Comparison of ENCODE assay signal across 10 mouse cellular contexts in the genomic region with DNA sequence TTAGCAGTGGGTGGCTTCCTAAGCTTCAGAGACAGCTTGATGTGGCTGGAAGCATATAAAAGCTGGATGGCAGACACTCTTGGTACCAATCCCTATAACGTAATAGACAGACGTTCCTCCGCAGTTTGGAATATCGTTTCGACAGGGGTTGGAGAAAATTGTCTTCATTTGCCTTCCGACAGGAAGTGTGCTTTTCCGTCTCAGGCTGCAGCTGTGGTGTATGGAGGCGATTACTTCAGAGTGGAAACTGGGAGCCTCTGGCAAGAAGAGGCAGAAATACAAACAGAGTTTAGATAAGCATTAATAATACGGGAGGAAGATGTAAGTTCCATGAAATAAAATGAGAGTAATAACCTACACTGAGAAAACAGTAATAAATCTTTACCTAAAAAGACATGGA. TPM values are rescaled to one million over a fixed set of nuclear protein-coding genes. Genes with fewer than 3 reads are reported as not detected.
A peak's percentile ranks its signal among the peaks of the same experiment; 100 is the strongest.
DNase-seq lines count a peak whose midpoint lies in the region; ATAC-seq and TF ChIP-seq lines count a peak whose summit lies in the region.
"Had no signal": no experiment of that assay in that cellular context is flagged by ENCODE, and none has a peak within 500 bp of the region (broad histone marks: within the 10 kb centered on the region; RNA-seq: fewer than 3 reads in every experiment).

No protein-coding gene starts in this region.

- intact Hi-C loops in left cerebral cortex, postnatal 4 days (cut with DNase I), result no loop called here

- no peak overlapping the region for H3K9ac ChIP-seq in forebrain, embryonic 14.5 days (ENCODE audit: low read length)
- H3K9ac ChIP-seq in kidney, embryonic 15.5 days, result no peak overlapping the region
- H3K9ac ChIP-seq in embryonic facial prominence, embryonic 15.5 days, result no peak overlapping the region
- H3K9ac ChIP-seq in limb, embryonic 15.5 days, result no peak overlapping the region

- TF ChIP-seq POLR2A in kidney, adult 2 months (IDR thresholded peaks at IDR 0.05; ENCODE audit: low read depth, low read length), result no peak

- ATAC-seq in forebrain, embryonic 14.5 days, result no peak
- ATAC-seq in kidney, embryonic 15.5 days (replicated peaks; ENCODE audit: low FRiP score), result no peak
- ATAC-seq in embryonic facial prominence, embryonic 15.5 days (ENCODE audit: insufficient number of reproducible peaks, low FRiP score, low TSS enrichment, low read depth), result no peak
- ATAC-seq in limb, embryonic 15.5 days (ENCODE audit: insufficient number of reproducible peaks, low FRiP score, low TSS enrichment, low read depth), result no peak
- ATAC-seq: midbrain, embryonic 16.5 days had no signal

- no peak for DNase-seq in forebrain, embryonic 10.5 days (ENCODE audit: extremely low spot score, low spot score)
- no peak for DNase-seq in forebrain, embryonic 14.5 days (ENCODE audit: low spot score)
- DNase-seq in kidney, adult 2 months, result no peak
- no peak for DNase-seq in urinary bladder, postnatal 4 days (ENCODE audit: low spot score in 2 of 2)
- no peak for DNase-seq in left cerebral cortex, postnatal 4 days
- DNase-seq: cerebellum, adult 8-10 months had no signal

- no peak for TF ChIP-seq CTCF in kidney, adult 2 months (conservative IDR thresholded peaks at IDR 0.05; ENCODE audit: insufficient read depth, insufficient read length, low read depth, low read length)

- peaks cover 14% of the 10 kb centered on the region; the same call in 1 of the 2 replicates for H3K4me1 ChIP-seq in forebrain, embryonic 10.5 days
- H3K4me1 ChIP-seq in forebrain, embryonic 14.5 days (ENCODE audit: control insufficient read depth, insufficient read depth, low read length), result 0 out of 2 replicates have a peak, but pooled peaks cover 3% of the 10 kb centered on the region
- H3K4me1 ChIP-seq in kidney, embryonic 15.5 days, result peaks cover 14% of the 10 kb centered on the region; the same call in 1 of the 2 replicates
- no peaks in the 10 kb centered on the region for H3K4me1 ChIP-seq in kidney, adult 2 months (ENCODE audit: control insufficient read depth, insufficient read depth, low read length)
- H3K4me1 ChIP-seq in embryonic facial prominence, embryonic 15.5 days, result peaks cover 28% of the 10 kb centered on the region
- peaks cover 25% of the 10 kb centered on the region for H3K4me1 ChIP-seq in limb, embryonic 15.5 days

- no peaks in the 10 kb centered on the region for H3K27me3 ChIP-seq in forebrain, embryonic 10.5 days (ENCODE audit: poor library complexity, severe bottlenecking)
- no peaks in the 10 kb centered on the region for H3K27me3 ChIP-seq in forebrain, embryonic 14.5 days (replicated peaks; ENCODE audit: control insufficient read depth, insufficient read depth, low read length)
- no peaks in the 10 kb centered on the region for H3K27me3 ChIP-seq in kidney, embryonic 15.5 days
- H3K27me3 ChIP-seq in kidney, adult 2 months (replicated peaks; ENCODE audit: control insufficient read depth, insufficient read depth, low read length), result no peaks in the 10 kb centered on the region
- H3K27me3 ChIP-seq in embryonic facial prominence, embryonic 15.5 days, result no peaks in the 10 kb centered on the region
- no peaks in the 10 kb centered on the region for H3K27me3 ChIP-seq in limb, embryonic 15.5 days

- H3K36me3 ChIP-seq in forebrain, embryonic 10.5 days (replicated peaks), result no peaks in the 10 kb centered on the region
- H3K36me3 ChIP-seq in forebrain, embryonic 14.5 days (ENCODE audit: control insufficient read depth, insufficient read depth, low read length), result no peaks in the 10 kb centered on the region
- no peaks in the 10 kb centered on the region for H3K36me3 ChIP-seq in kidney, embryonic 15.5 days
- no peaks in the 10 kb centered on the region for H3K36me3 ChIP-seq in kidney, adult 2 months (ENCODE audit: control insufficient read depth, insufficient read depth, low read length)
- H3K36me3 ChIP-seq in embryonic facial prominence, embryonic 15.5 days, result no peaks in the 10 kb centered on the region
- H3K36me3 ChIP-seq in limb, embryonic 15.5 days, result no peaks in the 10 kb centered on the region

- peak overlapping the region; percentile 6; the same call in 1 of the 2 replicates for H3K27ac ChIP-seq in forebrain, embryonic 10.5 days
- H3K27ac ChIP-seq in forebrain, embryonic 14.5 days (ENCODE audit: low read depth, low read length), result no peak overlapping the region
- peak overlapping the region; percentile 63 for H3K27ac ChIP-seq in kidney, embryonic 15.5 days
- no peak overlapping the region for H3K27ac ChIP-seq in kidney, adult 2 months (ENCODE audit: insufficient read depth, low read depth, low read length)
- H3K27ac ChIP-seq in embryonic facial prominence, embryonic 15.5 days (replicated peaks), result peak overlapping the region; percentile 58; the same call in 1 of the 2 replicates
- H3K27ac ChIP-seq in limb, embryonic 15.5 days, result 0 out of 2 replicates have a peak overlapping the region, but pooled peaks have one; percentile 1

- H3K4me2 ChIP-seq in forebrain, embryonic 14.5 days (ENCODE audit: low read length), result no peak overlapping the region
- no peak overlapping the region for H3K4me2 ChIP-seq in kidney, embryonic 15.5 days
- H3K4me2 ChIP-seq in embryonic facial prominence, embryonic 15.5 days (replicated peaks), result no peak overlapping the region
- H3K4me2 ChIP-seq in limb, embryonic 15.5 days, result no peak overlapping the region

- H3K9me3 ChIP-seq in forebrain, embryonic 10.5 days, result no peaks in the 10 kb centered on the region
- H3K9me3 ChIP-seq in forebrain, embryonic 14.5 days (replicated peaks; ENCODE audit: control insufficient read depth, low read length), result no peaks in the 10 kb centered on the region
- no peaks in the 10 kb centered on the region for H3K9me3 ChIP-seq in kidney, embryonic 15.5 days (replicated peaks)
- no peaks in the 10 kb centered on the region for H3K9me3 ChIP-seq in embryonic facial prominence, embryonic 15.5 days (replicated peaks)
- H3K9me3 ChIP-seq in limb, embryonic 15.5 days, result no peaks in the 10 kb centered on the region

- 84% methylated on average over 9 of the region's 9 CpGs for WGBS in forebrain, embryonic 10.5 days
- WGBS in forebrain, embryonic 14.5 days, result 84% methylated on average over 9 of the region's 9 CpGs
- 49% methylated on average over 9 of the region's 9 CpGs for WGBS in kidney, embryonic 15.5 days
- WGBS in kidney, adult 2 months, result 46% methylated on average over 9 of the region's 9 CpGs
- WGBS in embryonic facial prominence, embryonic 15.5 days, result 35% methylated on average over 9 of the region's 9 CpGs
- WGBS in limb, embryonic 15.5 days, result 36% methylated on average over 9 of the region's 9 CpGs

- no peak overlapping the region for H3K4me3 ChIP-seq in forebrain, embryonic 10.5 days
- no peak overlapping the region for H3K4me3 ChIP-seq in forebrain, embryonic 14.5 days (ENCODE audit: low read depth, low read length)
- no peak overlapping the region for H3K4me3 ChIP-seq in kidney, embryonic 15.5 days (replicated peaks)
- no peak overlapping the region for H3K4me3 ChIP-seq in kidney, adult 2 months (ENCODE audit: insufficient read depth, low read depth, low read length)
- H3K4me3 ChIP-seq in embryonic facial prominence, embryonic 15.5 days (replicated peaks), result no peak overlapping the region
- no peak overlapping the region for H3K4me3 ChIP-seq in limb, embryonic 15.5 days

RNA-seq across cellular contexts. Expression of a gene that starts 28.3 kb away (rescaled TPM):
- polyA plus RNA-seq in forebrain, embryonic 10.5 days (2016; fragmentation: Nextera tagmentation; extraction: Ambion mirVana), result 3.9 and 4.5 TPM in 2 replicates
- 13.1 TPM in 2 replicates for polyA plus RNA-seq in forebrain, embryonic 14.5 days (2014; fragmentation: Nextera tagmentation; extraction: Ambion mirVana)
- 7.7 and 7.8 TPM in 2 replicates for polyA plus RNA-seq in kidney, embryonic 15.5 days (2015; fragmentation: Nextera tagmentation; extraction: Ambion mirVana)
- 14.0 and 15.5 TPM in 2 replicates for polyA plus RNA-seq in kidney, adult 2 months (2012; rRNA removed)
- polyA plus RNA-seq in embryonic facial prominence, embryonic 15.5 days (2015; fragmentation: Nextera tagmentation; extraction: Ambion mirVana), result 10.3 and 11.0 TPM in 2 replicates
- 7.0 and 8.2 TPM in 2 replicates for polyA plus RNA-seq in limb, embryonic 15.5 days (2015; fragmentation: Nextera tagmentation; extraction: Ambion mirVana)
- total RNA-seq in left cerebral cortex, postnatal 4 days (2021), result 10 to 100 TPM; 10.1 to 12.2 TPM

RNA-seq across cellular contexts. Expression of a gene that starts 28.4 kb away (rescaled TPM):
- polyA plus RNA-seq in forebrain, embryonic 10.5 days (2016; fragmentation: Nextera tagmentation; extraction: Ambion mirVana), result 3.0 and 3.5 TPM in 2 replicates
- 8.7 and 9.5 TPM in 2 replicates for polyA plus RNA-seq in forebrain, embryonic 14.5 days (2014; fragmentation: Nextera tagmentation; extraction: Ambion mirVana)
- 5.2 and 5.7 TPM in 2 replicates for polyA plus RNA-seq in kidney, embryonic 15.5 days (2015; fragmentation: Nextera tagmentation; extraction: Ambion mirVana)
- polyA plus RNA-seq in kidney, adult 2 months (2012; rRNA removed), result 5.6 and 6.3 TPM in 2 replicates
- polyA plus RNA-seq in embryonic facial prominence, embryonic 15.5 days (2015; fragmentation: Nextera tagmentation; extraction: Ambion mirVana), result 9.2 and 10.4 TPM in 2 replicates
- polyA plus RNA-seq in limb, embryonic 15.5 days (2015; fragmentation: Nextera tagmentation; extraction: Ambion mirVana), result 8.1 and 8.7 TPM in 2 replicates
- 10 to 100 TPM; 50.1 to 56.7 TPM for total RNA-seq in left cerebral cortex, postnatal 4 days (2021)

Comparison
In these comparisons a context has a peak if more than half of its experiments do, and no peak if none do; other contexts are left out.
1. H3K27ac ChIP-seq: peak in forebrain, embryonic 10.5 days (single experiment), kidney, embryonic 15.5 days (single experiment), embryonic facial prominence, embryonic 15.5 days (single experiment) and limb, embryonic 15.5 days (single experiment); none in forebrain, embryonic 14.5 days (single experiment) and kidney, adult 2 months (single experiment).